Mouse (Mus musculus) G1E (cell line): ENCODE measurements around the gene Hccs.

Experiments
- CTCF ChIP-seq: IDR thresholded peaks from 2 replicates; pipeline ENCODE4 v1.5.1; 2012; ENCODE audit warnings: low read depth, low read length, inconsistent platforms, mixed read lengths
- GATA1 ChIP-seq: IDR thresholded peaks from 2 replicates; pipeline ENCODE4 v1.6.1; 2012; ENCODE audit warnings: borderline replicate concordance, low read length, inconsistent platforms, mixed read lengths
- GATA2 ChIP-seq: IDR thresholded peaks from 2 replicates; pipeline ENCODE4 v1.6.1; 2012; ENCODE audit warnings: low read depth, low read length, inconsistent platforms, borderline replicate concordance
- POLR2AphosphoS5 ChIP-seq: IDR thresholded peaks from 2 replicates; pipeline ENCODE4 v1.6.1; 2012; ENCODE audit warnings: low read depth, low read length, inconsistent platforms; ENCODE audit not compliant: insufficient replicate concordance
- TAL1 ChIP-seq: conservative IDR thresholded peaks from 2 replicates; pipeline ENCODE4 v1.6.1; 2012; ENCODE audit warnings: low read depth, low read length, inconsistent platforms, mixed read lengths

DNA sequence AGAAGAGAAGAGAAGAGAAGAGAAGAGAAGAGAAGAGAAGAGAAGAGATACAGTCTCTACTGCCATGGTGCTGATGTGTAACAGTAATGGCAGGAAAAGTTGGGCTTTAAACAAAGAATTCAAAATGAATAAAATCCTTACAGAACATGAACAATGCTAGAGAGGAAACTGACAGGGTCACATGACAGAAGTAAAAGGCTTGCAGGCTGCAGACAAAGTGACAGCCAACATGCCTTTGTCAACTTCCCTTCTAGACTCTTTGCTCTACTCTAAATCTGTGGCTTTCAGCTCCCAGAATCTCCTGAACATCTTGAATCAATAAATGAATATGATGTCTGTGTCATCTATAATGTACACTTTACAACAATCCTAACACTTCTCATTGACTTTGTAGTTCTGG, 17.4 kb upstream of the Hccs start:
- TF ChIP-seq CTCF (no peak), TAL1 (no peak), GATA1 (no peak), POLR2AphosphoS5 (no peak), GATA2 (no peak)
